Mouse (Mus musculus): ENCODE data around the gene Grm1. TPM values are rescaled to one million over a fixed set of nuclear protein-coding genes. Genes with fewer than 3 reads are reported as not detected.

Grm1 gene
- polyA plus RNA-seq, 1 experiment from 2014 or later, result 3.2 TPM

DNA sequence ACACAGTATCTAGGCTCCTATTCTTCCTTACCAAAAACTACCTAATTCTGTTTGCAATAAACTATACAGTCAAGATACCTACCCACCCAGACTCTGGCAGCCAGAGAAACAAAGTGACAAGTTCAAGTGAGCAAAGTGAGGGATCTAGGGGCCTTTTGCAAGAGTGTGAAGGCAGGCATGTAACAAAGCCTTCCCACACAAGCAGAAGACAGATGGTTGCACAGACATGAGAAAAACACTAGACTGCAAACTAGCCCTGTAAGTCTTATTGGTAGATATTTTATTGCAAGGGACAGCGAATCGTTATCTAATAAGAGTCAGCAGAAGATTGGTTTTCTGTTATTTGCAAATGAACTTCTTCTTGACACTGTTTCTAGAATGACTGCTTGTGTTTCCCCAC lies 134.6 kb downstream of the Grm1 start:
- WGBS, result 92% methylated on average over 2 of the region's 2 CpGs
- H3K4me1 ChIP-seq (replicated peaks), result no peaks in the 10 kb centered on the region
- H3K27me3 ChIP-seq, result no peaks in the 10 kb centered on the region
- no peak overlapping the region for H3K9ac ChIP-seq
- H3K36me3 ChIP-seq, result no peaks in the 10 kb centered on the region
- no peaks in the 10 kb centered on the region for H3K9me3 ChIP-seq
- H3K4me2 ChIP-seq, result no peak overlapping the region
- ATAC-seq (ENCODE audit: low FRiP score), result no peak
- H3K4me3 ChIP-seq, result no peak overlapping the region
- no peak overlapping the region for H3K27ac ChIP-seq

DNA sequence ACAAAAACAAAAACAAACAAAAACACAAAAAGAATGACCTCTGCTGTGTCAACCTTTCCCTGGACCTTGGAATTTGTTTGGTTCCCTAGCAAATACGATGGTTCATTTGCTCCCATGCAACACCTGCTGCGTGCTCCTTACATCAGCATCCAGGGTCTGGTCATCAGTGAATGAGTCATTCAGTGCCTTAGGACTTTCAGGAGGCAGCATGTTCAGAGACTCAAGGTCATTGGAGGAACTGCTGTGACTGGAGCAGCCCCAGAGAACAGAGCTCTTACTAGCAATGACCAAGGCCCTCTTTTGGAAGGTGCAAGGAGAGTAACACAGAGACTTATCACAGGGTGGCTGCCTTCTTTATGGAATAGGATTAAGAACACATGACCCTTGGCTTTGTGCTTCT lies 138.2 kb downstream of the Grm1 start:
- no peaks in the 10 kb centered on the region for H3K9me3 ChIP-seq
- no peaks in the 10 kb centered on the region for H3K4me1 ChIP-seq (replicated peaks)
- H3K27ac ChIP-seq, result no peak overlapping the region
- H3K9ac ChIP-seq, result no peak overlapping the region
- H3K4me3 ChIP-seq, result no peak overlapping the region
- no peak for ATAC-seq (ENCODE audit: low FRiP score)
- H3K27me3 ChIP-seq, result no peaks in the 10 kb centered on the region
- no peak overlapping the region for H3K4me2 ChIP-seq
- no peaks in the 10 kb centered on the region for H3K36me3 ChIP-seq
- WGBS, result 83% methylated on average over 2 of the region's 2 CpGs

GRCm38 (mm10) chr10:10942248-10942647 lies 139.9 kb downstream of the Grm1 start:
- 77% methylated on average over 6 of the region's 6 CpGs for WGBS
- no peak overlapping the region for H3K4me2 ChIP-seq
- no peaks in the 10 kb centered on the region for H3K9me3 ChIP-seq
- H3K27me3 ChIP-seq, result no peaks in the 10 kb centered on the region
- H3K36me3 ChIP-seq, result no peaks in the 10 kb centered on the region
- no peak for ATAC-seq (ENCODE audit: low FRiP score)
- no peak overlapping the region for H3K4me3 ChIP-seq
- no peak overlapping the region for H3K9ac ChIP-seq
- H3K4me1 ChIP-seq (replicated peaks), result no peaks in the 10 kb centered on the region
- H3K27ac ChIP-seq, result no peak overlapping the region

- Histone ChIP-seq H3K27ac (no peak overlapping the region), H3K4me3 (no peak overlapping the region), H3K9me3 (no peaks in the 10 kb centered on the region), H3K27me3 (no peaks in the 10 kb centered on the region), H3K4me2 (no peak overlapping the region), H3K36me3 (no peaks in the 10 kb centered on the region), H3K4me1 (replicated peaks) (no peaks in the 10 kb centered on the region), H3K9ac (no peak overlapping the region)
- ATAC-seq (ENCODE audit: low FRiP score), result no peak
- WGBS, result 67% methylated on average over 3 of the region's 3 CpGs
Observed at GRCm38 (mm10) chr10:10935806-10936205, 146.3 kb downstream of the Grm1 start.

DNA sequence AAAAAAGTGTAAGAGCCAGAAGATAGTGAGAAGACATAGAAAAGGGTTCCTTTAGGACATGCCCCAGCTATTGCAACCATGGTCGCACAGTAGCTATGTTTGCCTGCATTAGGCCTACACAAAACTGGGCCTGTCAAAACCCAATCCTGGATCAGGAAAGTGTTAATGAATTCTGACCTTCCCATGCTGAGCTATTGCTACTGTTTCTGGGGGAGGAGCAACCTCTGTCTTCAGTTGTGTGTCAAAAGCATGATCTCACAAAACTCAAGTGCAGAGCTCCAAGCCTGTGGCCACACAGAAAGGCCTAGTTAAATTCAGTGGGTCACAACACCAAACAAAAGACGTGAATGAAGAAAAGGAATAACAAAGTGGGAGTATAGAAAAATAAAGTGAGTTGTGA lies 152.5 kb downstream of the Grm1 start:
- Histone ChIP-seq H3K36me3 (no peaks in the 10 kb centered on the region), H3K9me3 (no peaks in the 10 kb centered on the region), H3K4me2 (no peak overlapping the region), H3K27me3 (no peaks in the 10 kb centered on the region), H3K9ac (no peak overlapping the region), H3K4me3 (no peak overlapping the region), H3K27ac (no peak overlapping the region), H3K4me1 (replicated peaks) (no peaks in the 10 kb centered on the region)
- no peak for ATAC-seq (ENCODE audit: low FRiP score)
- 48% methylated on average over 2 of the region's 2 CpGs for WGBS

DNA sequence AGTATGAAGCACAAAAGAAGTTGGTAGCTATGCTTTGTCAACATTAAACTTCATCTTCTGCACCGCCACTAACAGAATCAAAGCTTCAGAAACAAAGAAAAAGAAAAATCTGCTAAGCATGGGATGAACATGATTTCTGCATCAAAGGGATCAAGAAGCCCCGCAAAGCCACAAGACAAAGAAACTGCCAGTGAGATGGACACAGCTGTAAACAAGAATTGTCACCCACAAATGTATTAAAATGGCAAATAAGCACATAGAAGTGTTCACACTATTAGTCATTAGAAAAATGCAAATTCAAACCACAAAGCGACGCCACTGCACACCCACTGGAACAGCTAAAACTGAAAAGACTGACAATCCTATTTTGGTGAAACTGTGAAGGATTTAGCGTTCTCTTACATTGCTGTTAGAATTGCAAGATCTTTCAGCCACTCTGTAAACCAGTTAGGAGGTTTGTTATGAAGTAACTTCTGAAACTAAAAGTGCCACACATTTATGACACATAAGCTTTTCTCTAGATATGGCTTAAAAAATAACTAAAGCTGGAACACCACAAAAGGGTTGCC lies 153.3 kb downstream of the Grm1 start:
- H3K4me2 ChIP-seq, result no peak overlapping the region
- H3K4me3 ChIP-seq, result no peak overlapping the region
- H3K27me3 ChIP-seq, result no peaks in the 10 kb centered on the region
- 61% methylated on average over 5 of the region's 5 CpGs for WGBS
- no peaks in the 10 kb centered on the region for H3K36me3 ChIP-seq
- no peaks in the 10 kb centered on the region for H3K9me3 ChIP-seq
- no peaks in the 10 kb centered on the region for H3K4me1 ChIP-seq (replicated peaks)
- H3K9ac ChIP-seq, result no peak overlapping the region
- ATAC-seq (ENCODE audit: low FRiP score), result no peak
- no peak overlapping the region for H3K27ac ChIP-seq

DNA sequence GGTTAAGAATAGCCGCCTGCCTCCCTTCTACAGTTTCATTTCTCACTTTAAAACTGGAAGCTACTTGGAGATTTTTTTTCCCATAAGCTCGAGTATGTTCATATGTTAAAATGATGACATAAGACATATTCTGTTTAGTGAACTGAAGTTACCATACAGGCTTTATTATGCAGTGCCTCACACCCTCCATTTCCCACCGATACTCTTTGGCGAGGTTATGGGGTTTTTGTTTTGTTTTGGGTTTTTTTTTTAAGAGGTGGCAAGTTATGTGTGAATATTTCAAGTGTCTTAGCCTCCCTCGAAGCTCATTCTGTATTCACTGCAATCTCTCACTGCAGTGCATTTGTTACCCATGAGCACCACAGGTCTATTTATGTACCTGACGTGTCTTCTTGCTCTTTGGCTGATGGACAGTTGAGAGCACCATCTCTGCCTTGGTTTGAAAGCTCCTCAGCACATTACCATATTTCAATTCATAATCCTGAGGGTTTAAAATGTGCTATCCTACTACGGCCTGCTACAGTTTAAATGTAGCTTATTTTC lies 164.2 kb downstream of the Grm1 start:
- Histone ChIP-seq H3K36me3 (no peaks in the 10 kb centered on the region), H3K9ac (no peak overlapping the region), H3K9me3 (no peaks in the 10 kb centered on the region), H3K27me3 (no peaks in the 10 kb centered on the region), H3K4me3 (no peak overlapping the region), H3K4me2 (no peak overlapping the region), H3K27ac (no peak overlapping the region), H3K4me1 (replicated peaks) (no peaks in the 10 kb centered on the region)
- 83% methylated on average over 7 of the region's 7 CpGs for WGBS
- ATAC-seq (ENCODE audit: low FRiP score), result no peak

DNA sequence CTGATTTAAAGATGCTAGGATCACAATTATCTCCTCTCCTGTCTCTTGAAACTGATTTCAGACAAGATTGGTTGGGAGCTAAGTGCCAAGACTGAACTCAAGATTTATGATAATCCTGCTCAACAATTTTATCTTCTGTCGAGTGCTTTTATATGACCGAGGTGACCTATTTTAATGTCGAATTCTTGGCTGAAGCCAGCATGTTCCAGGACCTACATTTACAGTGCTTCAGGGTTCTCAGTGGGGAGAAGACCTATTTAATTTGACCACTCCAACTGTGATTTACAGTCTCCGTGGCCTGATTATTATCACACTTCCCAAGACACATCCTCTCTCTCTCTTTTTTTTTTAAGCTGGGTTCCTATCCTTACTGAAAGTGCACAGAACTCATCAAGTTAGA lies 168.5 kb downstream of the Grm1 start:
- Histone ChIP-seq H3K27me3 (no peaks in the 10 kb centered on the region), H3K4me3 (no peak overlapping the region), H3K9ac (no peak overlapping the region), H3K36me3 (no peaks in the 10 kb centered on the region), H3K4me2 (no peak overlapping the region), H3K9me3 (no peaks in the 10 kb centered on the region), H3K27ac (no peak overlapping the region), H3K4me1 (replicated peaks) (no peaks in the 10 kb centered on the region)
- ATAC-seq (ENCODE audit: low FRiP score), result no peak
- 92% methylated on average over 4 of the region's 4 CpGs for WGBS

GRCm38 (mm10) chr10:10890221-10890620 lies 191.9 kb downstream of the Grm1 start:
- H3K9ac ChIP-seq, result no peak overlapping the region
- no peaks in the 10 kb centered on the region for H3K9me3 ChIP-seq
- no peak overlapping the region for H3K4me2 ChIP-seq
- no peaks in the 10 kb centered on the region for H3K4me1 ChIP-seq (replicated peaks)
- no peak overlapping the region for H3K4me3 ChIP-seq
- no peak for ATAC-seq (ENCODE audit: low FRiP score)
- no peaks in the 10 kb centered on the region for H3K36me3 ChIP-seq
- no peaks in the 10 kb centered on the region for H3K27me3 ChIP-seq
- 85% methylated on average over 1 of the region's 1 CpGs for WGBS
- no peak overlapping the region for H3K27ac ChIP-seq

GRCm38 (mm10) chr10:10888521-10888920 lies 193.6 kb downstream of the Grm1 start:
- no peak overlapping the region for H3K4me2 ChIP-seq
- no peaks in the 10 kb centered on the region for H3K4me1 ChIP-seq (replicated peaks)
- ATAC-seq (ENCODE audit: low FRiP score), result no peak
- H3K9me3 ChIP-seq, result no peaks in the 10 kb centered on the region
- 56% methylated on average over 9 of the region's 9 CpGs for WGBS
- H3K9ac ChIP-seq, result no peak overlapping the region
- no peak overlapping the region for H3K27ac ChIP-seq
- no peaks in the 10 kb centered on the region for H3K36me3 ChIP-seq
- no peaks in the 10 kb centered on the region for H3K27me3 ChIP-seq
- no peak overlapping the region for H3K4me3 ChIP-seq

DNA sequence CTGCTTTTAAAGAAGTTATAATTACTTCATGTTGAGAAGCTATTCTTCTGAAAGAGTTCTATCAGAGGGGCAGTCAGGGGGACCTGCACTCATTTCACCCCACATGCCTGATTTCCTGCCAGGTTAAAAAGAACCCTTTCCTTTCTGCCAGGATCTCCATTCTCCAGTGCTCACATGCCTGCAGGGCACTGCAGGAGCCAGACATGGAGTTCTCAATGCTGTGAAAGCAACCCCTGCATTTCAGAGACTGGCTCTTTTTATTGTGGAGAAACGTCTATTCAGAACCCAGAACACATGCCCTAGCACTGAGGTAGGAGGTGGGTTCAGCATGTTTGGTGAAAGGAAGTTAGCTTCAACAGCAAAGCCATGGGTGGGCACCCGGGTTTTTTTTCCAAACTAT lies 197.2 kb downstream of the Grm1 start:
- no peak for ATAC-seq (ENCODE audit: low FRiP score)

GRCm38 (mm10) chr10:10872142-10872541 lies 210.0 kb downstream of the Grm1 start:
- no peaks in the 10 kb centered on the region for H3K4me1 ChIP-seq (replicated peaks)
- no peak overlapping the region for H3K4me2 ChIP-seq
- H3K27ac ChIP-seq, result no peak overlapping the region
- no peak for ATAC-seq (ENCODE audit: low FRiP score)
- no peaks in the 10 kb centered on the region for H3K27me3 ChIP-seq
- H3K9me3 ChIP-seq, result no peaks in the 10 kb centered on the region
- WGBS, result 55% methylated on average over 3 of the region's 3 CpGs
- H3K4me3 ChIP-seq, result no peak overlapping the region
- no peak overlapping the region for H3K9ac ChIP-seq
- no peaks in the 10 kb centered on the region for H3K36me3 ChIP-seq

More for the DNA sequence above, 197.2 kb downstream of the Grm1 start:
- Histone ChIP-seq H3K4me3 (no peak overlapping the region), H3K9ac (no peak overlapping the region), H3K9me3 (no peaks in the 10 kb centered on the region), H3K4me1 (replicated peaks) (no peaks in the 10 kb centered on the region), H3K4me2 (no peak overlapping the region), H3K27me3 (no peaks in the 10 kb centered on the region), H3K36me3 (no peaks in the 10 kb centered on the region), H3K27ac (no peak overlapping the region)
- 7% methylated on average over 2 of the region's 2 CpGs for WGBS

GRCm38 (mm10) chr10:10870271-10870670 lies 211.9 kb downstream of the Grm1 start:
- Histone ChIP-seq H3K9ac (no peak overlapping the region), H3K27me3 (no peaks in the 10 kb centered on the region), H3K36me3 (no peaks in the 10 kb centered on the region), H3K4me3 (no peak overlapping the region), H3K4me1 (replicated peaks) (no peaks in the 10 kb centered on the region), H3K4me2 (no peak overlapping the region), H3K27ac (no peak overlapping the region), H3K9me3 (no peaks in the 10 kb centered on the region)
- no peak for ATAC-seq (ENCODE audit: low FRiP score)
- WGBS, result 90% methylated on average over 2 of the region's 2 CpGs

All from hindbrain, embryonic 13.5 days (tissue).